Mouse (Mus musculus): Measurements from ENCODE around the gene Pde6d.
A peak's percentile ranks its signal among the peaks of the same experiment; 100 is the strongest.

The Pde6d gene

GRCm38 (mm10) chr1:86582451-86583096 lies at the start of gene Pde6d, which contains the start of gene Cops7b:
Gene Pde6d, minus strand, starts transcription at chr1:86582629.
Gene Cops7b, plus strand, starts transcription at chr1:86582904.
- peak; percentile 96 to 97 for DNase-seq

GRCm38 (mm10) chr1:86630527-86630926 lies 48.1 kb upstream of the Pde6d start:
- DNase-seq: no peak

GRCm38 (mm10) chr1:86629936-86630335 lies 47.5 kb upstream of the Pde6d start:
- no peak for DNase-seq

- DNase-seq: no peak
Observed at GRCm38 (mm10) chr1:86628270-86628669, 45.8 kb upstream of the Pde6d start.

GRCm38 (mm10) chr1:86623001-86624000 lies 40.9 kb upstream of the Pde6d start:
- no peak for DNase-seq

- no peak for DNase-seq
Observed at GRCm38 (mm10) chr1:86622296-86622695, 39.9 kb upstream of the Pde6d start.

- peak in 1 of 2 experiments; percentile 68 for DNase-seq
Observed at GRCm38 (mm10) chr1:86618454-86619125, 36.2 kb upstream of the Pde6d start.

- no peak for DNase-seq
Observed at GRCm38 (mm10) chr1:86614269-86614668, 31.8 kb upstream of the Pde6d start.

- DNase-seq: no peak
Observed at GRCm38 (mm10) chr1:86612081-86612480, 29.7 kb upstream of the Pde6d start.

GRCm38 (mm10) chr1:86610954-86611353 lies 28.5 kb upstream of the Pde6d start:
- no peak for DNase-seq

GRCm38 (mm10) chr1:86600117-86600516 lies 17.7 kb upstream of the Pde6d start:
- DNase-seq: no peak

GRCm38 (mm10) chr1:86598516-86598915 lies 16.1 kb upstream of the Pde6d start:
- peak in 1 of 2 experiments; percentile 16 for DNase-seq

GRCm38 (mm10) chr1:86596512-86596911 lies 14.1 kb upstream of the Pde6d start:
- DNase-seq: no peak

- DNase-seq: peak; percentile 40 to 78
Observed at GRCm38 (mm10) chr1:86595315-86595714, 12.9 kb upstream of the Pde6d start.

GRCm38 (mm10) chr1:86594539-86594938 lies 12.1 kb upstream of the Pde6d start:
- no peak for DNase-seq

- peak; percentile 87 to 89 for DNase-seq
Observed at GRCm38 (mm10) chr1:86586992-86587391, 4.6 kb upstream of the Pde6d start.

- DNase-seq: no peak
Observed at GRCm38 (mm10) chr1:86583709-86584108, 1.3 kb upstream of the Pde6d start.

- peak; percentile 14 to 35 for DNase-seq
Observed at GRCm38 (mm10) chr1:86581692-86582450, 558 bp downstream of the Pde6d start.

GRCm38 (mm10) chr1:86580426-86580825 lies 2.0 kb downstream of the Pde6d start:
- DNase-seq: no peak

- DNase-seq: no peak
Observed at GRCm38 (mm10) chr1:86571941-86572340, 10.5 kb downstream of the Pde6d start.

- no peak for DNase-seq
Observed at GRCm38 (mm10) chr1:86571381-86571780, 11.0 kb downstream of the Pde6d start.

GRCm38 (mm10) chr1:86569292-86569860 lies 13.1 kb downstream of the Pde6d start:
- no peak for DNase-seq

All from lung, postnatal 4 days (tissue).